Mouse (Mus musculus): ENCODE measurements at regions not wholly inside any gene's neighbourhood (a gene's known extent, or its start where the extent isn't known, plus 50 kb on each side); places are given as distances from the start of the nearest gene placed in this dataset.

DNA sequence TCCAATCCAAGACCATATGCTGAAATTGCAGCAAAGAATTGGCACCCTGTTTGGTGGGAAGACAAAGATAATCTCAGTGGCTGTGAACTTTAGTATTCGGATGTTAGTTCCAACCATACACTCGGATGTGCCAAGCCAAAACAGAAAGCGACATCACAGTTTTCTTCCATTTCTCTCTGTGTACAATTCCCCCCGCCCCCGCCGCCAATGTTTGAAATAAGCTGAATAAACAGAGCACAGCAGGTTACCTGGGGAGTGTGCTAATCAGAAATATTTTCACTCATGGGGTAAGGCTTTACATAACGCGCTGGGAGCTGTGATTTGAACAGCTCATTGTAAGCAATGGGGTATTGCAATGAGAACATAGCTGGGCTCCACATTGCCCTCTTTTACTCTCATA, 72.5 kb upstream of the Trpm3 start:
- DNase-seq (ENCODE audit: low spot score), result no peak

DNA sequence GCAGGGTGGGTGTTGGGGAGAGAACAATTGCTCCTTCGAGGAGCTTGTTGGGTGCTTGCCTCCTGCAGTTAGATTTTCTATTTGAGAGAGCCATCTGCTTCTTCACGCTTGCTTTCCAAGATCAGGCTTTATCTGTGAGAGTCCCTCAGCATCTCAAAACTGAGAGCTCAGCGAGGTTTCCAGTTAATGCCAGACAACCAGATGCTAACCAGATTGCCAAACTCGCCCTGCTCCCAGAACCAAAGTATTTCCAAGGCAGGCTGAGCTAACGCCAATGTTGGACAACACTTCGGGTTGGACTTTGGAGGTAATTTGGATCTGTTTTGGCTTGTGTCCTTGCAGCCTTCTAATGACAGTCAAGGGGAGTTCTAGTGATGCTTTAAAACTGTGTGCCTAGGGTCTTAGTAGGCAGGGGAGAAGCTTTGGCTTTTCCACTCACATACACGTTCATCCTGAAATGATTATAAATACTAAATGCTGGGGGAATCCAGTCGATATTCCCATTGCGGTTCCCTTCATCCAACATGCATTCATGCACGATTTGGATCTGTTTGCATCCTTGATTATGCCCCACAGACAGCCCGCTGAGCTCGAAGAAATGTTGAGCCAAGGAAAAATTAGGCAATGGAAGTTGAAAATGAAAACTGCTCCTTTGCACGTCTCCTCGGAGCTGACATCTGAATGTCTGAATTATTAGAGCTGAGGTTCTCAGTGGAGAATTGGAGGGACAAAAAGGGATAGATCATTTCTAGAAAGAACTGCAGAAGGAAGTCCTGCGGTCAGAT, 68.4 kb upstream of the Trpm3 start:
- no peak for DNase-seq (ENCODE audit: low spot score)

DNA sequence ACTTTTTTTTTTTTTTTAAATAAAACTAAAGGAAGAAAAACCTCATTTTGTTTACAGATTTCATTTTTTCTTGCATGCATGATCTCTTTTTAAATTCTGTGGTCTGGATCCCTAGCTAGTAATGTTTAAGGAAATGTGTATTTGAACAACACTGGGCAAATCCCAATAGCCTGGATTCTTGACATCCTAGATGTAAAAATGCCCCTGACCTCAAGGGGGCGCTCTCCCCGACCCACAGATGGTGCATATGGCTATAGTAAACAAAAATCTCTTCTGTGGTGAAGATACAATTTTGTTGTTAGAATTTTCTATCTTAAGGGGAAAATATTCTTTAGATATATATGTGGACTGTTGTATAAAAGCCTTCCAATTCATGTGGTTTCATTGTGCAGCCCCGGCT, 67.1 kb upstream of the Trpm3 start:
- no peak for DNase-seq (ENCODE audit: low spot score)

DNA sequence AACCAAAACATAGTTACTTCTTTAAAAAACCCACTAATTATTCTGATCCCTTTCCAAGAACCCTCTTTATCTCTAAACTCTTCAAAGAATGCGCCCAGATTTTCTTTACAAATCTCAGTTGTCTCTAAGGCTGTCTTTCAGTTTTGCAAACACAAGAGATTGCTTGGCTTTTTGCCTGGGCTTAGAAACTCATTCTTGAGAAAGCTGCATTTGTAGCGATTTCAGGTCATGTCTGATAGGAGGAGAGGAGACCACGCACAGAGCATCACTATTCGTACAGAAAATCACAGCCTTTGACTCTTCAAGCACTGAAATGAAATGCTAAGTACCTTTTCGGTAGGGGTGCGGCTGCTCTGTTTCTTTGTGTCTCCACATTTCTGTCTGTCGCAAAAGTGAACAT, 64.8 kb upstream of the Trpm3 start:
- no peak for DNase-seq (ENCODE audit: low spot score)

DNA sequence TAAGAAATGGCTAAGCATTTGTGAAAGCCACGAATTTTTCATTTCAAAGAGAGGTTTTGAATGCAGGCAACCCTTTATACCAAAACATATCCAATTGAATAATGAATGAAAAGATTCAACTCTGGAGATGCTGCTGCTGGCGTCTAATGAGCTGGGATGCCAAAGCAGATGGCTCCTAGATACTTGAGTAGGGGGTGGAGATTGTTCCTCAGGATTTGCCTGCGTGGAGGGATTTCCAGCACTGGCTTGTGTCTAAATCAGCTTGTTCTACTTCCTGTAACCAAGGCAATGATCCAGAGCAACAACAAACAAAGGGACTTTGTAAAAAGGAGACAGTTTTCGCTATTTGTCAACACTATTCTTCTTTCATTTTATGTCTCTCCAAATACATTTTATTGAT, 57.4 kb upstream of the Trpm3 start:
- DNase-seq (ENCODE audit: low spot score), result peak; percentile 16
